Mouse (Mus musculus): ENCODE results near the gene Gm20852.
"Not testable (repeated sequence)": the region's sequence is repeated elsewhere in the genome, so short reads cannot be mapped to it uniquely, and the experiment has no call there.

Gene Gm20852

DNA sequence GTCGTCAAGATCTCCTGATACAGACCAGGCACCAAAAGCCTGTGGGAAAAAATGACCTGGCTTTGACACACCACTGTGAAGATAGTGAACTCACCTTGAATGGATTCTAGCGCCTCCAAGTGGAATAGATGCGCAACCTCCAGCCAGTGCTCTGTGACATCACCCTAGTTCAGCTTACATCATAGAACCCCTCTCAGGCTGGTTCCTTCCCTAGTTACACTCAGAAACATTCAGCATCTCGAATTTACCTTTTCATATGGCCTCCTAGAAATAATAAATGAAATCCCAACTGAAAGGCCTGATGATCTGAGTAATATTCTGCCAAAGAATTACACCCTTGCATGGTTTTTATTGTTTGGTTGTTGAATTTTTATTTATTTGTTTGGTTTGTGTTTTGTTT, at the start of gene Gm20852:
Gene Gm20852, minus strand, starts transcription at position 101 of the 400 bp plus-strand sequence.
- not testable (repeated sequence) for DNase-seq (ENCODE audit: extremely low spot score, low spot score)

Measured in neural tube, embryonic 10.5 days (tissue).